Mouse (Mus musculus): ENCODE results near the gene P2rx4. TPM values are rescaled to one million over a fixed set of nuclear protein-coding genes. Genes with fewer than 3 reads are reported as not detected.

P2rx4 gene
- polyA plus RNA-seq, 1 experiment from 2014 or later: 6.6 TPM

DNA sequence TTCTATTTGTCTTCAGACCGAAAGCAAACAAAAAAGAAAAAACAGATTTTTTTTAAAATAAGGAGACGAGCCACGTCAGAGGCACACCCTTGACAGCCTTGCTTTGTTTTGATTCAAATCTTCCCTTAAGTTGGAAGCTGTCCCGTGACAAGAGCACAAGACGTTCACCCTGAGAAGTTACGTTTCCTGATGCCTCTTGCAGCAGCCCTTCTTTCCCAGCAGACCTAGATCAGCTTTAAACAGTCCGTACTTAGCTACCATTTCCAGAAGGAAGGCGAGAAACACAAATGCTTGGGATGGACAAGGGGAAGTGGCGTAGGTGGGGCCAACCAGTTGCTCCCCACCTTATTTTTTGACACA is 8.7 kb upstream of the P2rx4 start:
- H3K4me2 ChIP-seq (ENCODE audit: low read length): no peak overlapping the region
- H3K27ac ChIP-seq (ENCODE audit: low read depth, low read length): no peak overlapping the region
- H3K9ac ChIP-seq (ENCODE audit: low read length): no peak overlapping the region
- ATAC-seq (no peak), DNase-seq (ENCODE audit: low spot score) (no peak)
- H3K4me1 ChIP-seq (ENCODE audit: control insufficient read depth, insufficient read depth, low read length): no peaks in the 10 kb centered on the region
- H3K9me3 ChIP-seq (replicated peaks; ENCODE audit: control insufficient read depth, low read length): no peaks in the 10 kb centered on the region
- no peaks in the 10 kb centered on the region for H3K36me3 ChIP-seq (ENCODE audit: control insufficient read depth, insufficient read depth, low read length)
- H3K27me3 ChIP-seq (replicated peaks; ENCODE audit: control insufficient read depth, insufficient read depth, low read length): no peaks in the 10 kb centered on the region
- 85% methylated on average over 9 of the region's 9 CpGs for WGBS
- H3K4me3 ChIP-seq (ENCODE audit: low read depth, low read length): no peak overlapping the region

DNA sequence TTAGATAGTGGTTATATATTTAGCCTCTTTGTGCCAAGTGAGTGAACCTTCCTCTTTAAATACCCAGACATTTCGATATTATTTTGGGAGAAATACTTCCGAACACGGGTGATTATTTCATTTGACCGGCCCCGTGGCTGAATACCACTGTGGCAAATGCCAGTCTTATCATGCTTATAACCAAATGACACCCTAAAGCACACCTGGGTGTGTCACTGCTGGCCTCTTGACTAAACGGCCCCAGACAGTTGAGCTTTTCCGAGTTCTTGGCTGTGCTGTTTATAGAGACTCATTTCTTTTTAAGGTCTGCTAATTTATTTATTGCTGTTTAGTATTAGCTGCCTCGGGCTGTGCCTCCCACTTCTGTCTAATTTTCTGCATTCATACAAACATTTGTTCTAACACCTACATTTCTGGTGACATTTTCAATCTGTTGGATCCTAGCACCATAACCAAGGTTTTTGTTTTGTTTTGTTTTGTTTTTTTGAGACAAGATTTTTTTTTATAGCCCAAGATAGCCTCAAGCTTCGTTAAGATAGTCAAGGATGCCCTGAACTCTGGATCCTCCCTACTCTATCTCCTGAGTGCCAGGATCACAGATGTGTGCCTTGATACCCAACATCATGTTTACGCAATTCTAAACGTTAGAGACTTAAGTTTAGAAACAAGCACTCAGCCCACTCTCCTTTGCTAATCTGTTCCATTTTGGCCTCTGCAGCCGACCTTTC is 7.1 kb upstream of the P2rx4 start:
- DNase-seq (ENCODE audit: low spot score): no peak
- Histone ChIP-seq H3K4me3 (ENCODE audit: low read depth, low read length) (no peak overlapping the region), H3K36me3 (ENCODE audit: control insufficient read depth, insufficient read depth, low read length) (no peaks in the 10 kb centered on the region), H3K4me1 (ENCODE audit: control insufficient read depth, insufficient read depth, low read length) (no peaks in the 10 kb centered on the region), H3K27me3 (replicated peaks; ENCODE audit: control insufficient read depth, insufficient read depth, low read length) (no peaks in the 10 kb centered on the region), H3K4me2 (ENCODE audit: low read length) (no peak overlapping the region), H3K9ac (ENCODE audit: low read length) (no peak overlapping the region), H3K27ac (ENCODE audit: low read depth, low read length) (no peak overlapping the region), H3K9me3 (replicated peaks; ENCODE audit: control insufficient read depth, low read length) (no peaks in the 10 kb centered on the region)
- WGBS: 87% methylated on average over 12 of the region's 12 CpGs
- ATAC-seq: no peak

- Histone ChIP-seq H3K27me3 (replicated peaks; ENCODE audit: control insufficient read depth, insufficient read depth, low read length) (no peaks in the 10 kb centered on the region), H3K36me3 (ENCODE audit: control insufficient read depth, insufficient read depth, low read length) (no peaks in the 10 kb centered on the region), H3K4me3 (ENCODE audit: low read depth, low read length) (no peak overlapping the region), H3K4me1 (ENCODE audit: control insufficient read depth, insufficient read depth, low read length) (no peaks in the 10 kb centered on the region), H3K27ac (ENCODE audit: low read depth, low read length) (no peak overlapping the region), H3K9me3 (replicated peaks; ENCODE audit: control insufficient read depth, low read length) (no peaks in the 10 kb centered on the region), H3K4me2 (ENCODE audit: low read length) (no peak overlapping the region), H3K9ac (ENCODE audit: low read length) (no peak overlapping the region)
- WGBS: 74% methylated on average over 5 of the region's 5 CpGs
- DNase-seq (ENCODE audit: low spot score): no peak
- ATAC-seq: no peak
Measured at GRCm38 (mm10) chr5:122700837-122701212, 6.5 kb upstream of the P2rx4 start.

DNA sequence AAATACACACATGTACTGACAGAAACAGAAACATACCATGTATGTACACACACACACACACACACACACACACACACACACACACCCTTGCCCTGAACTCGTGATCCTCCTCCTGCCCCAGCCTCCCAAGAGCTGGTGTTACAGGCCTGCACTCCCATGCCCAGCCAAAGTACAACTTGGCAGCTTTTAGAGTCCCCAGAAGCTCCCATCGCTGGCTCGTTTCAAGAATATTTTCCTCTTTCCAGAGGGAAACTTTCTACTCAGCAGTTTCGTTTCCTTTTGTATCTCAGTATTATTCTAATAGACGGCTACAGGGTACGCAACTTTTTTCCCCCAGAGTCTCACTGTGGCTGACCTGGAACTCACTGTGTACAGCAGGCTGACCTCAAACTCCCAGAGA is 5.2 kb upstream of the P2rx4 start:
- Histone ChIP-seq H3K4me2 (ENCODE audit: low read length) (no peak overlapping the region), H3K9ac (ENCODE audit: low read length) (no peak overlapping the region), H3K36me3 (ENCODE audit: control insufficient read depth, insufficient read depth, low read length) (no peaks in the 10 kb centered on the region), H3K27ac (ENCODE audit: low read depth, low read length) (no peak overlapping the region), H3K9me3 (replicated peaks; ENCODE audit: control insufficient read depth, low read length) (no peaks in the 10 kb centered on the region), H3K4me1 (ENCODE audit: control insufficient read depth, insufficient read depth, low read length) (peaks cover 6% of the 10 kb centered on the region; the same call in 1 of the 2 replicates), H3K27me3 (replicated peaks; ENCODE audit: control insufficient read depth, insufficient read depth, low read length) (no peaks in the 10 kb centered on the region), H3K4me3 (ENCODE audit: low read depth, low read length) (no peak overlapping the region)
- 75% methylated on average over 6 of the region's 6 CpGs for WGBS
- no peak for ATAC-seq
- DNase-seq (ENCODE audit: low spot score): no peak

- Histone ChIP-seq H3K4me3 (ENCODE audit: low read depth, low read length) (no peak overlapping the region), H3K9me3 (replicated peaks; ENCODE audit: control insufficient read depth, low read length) (no peaks in the 10 kb centered on the region)
- DNase-seq (ENCODE audit: low spot score): no peak
Measured at GRCm38 (mm10) chr5:122703574-122703973, 3.8 kb upstream of the P2rx4 start.

DNA sequence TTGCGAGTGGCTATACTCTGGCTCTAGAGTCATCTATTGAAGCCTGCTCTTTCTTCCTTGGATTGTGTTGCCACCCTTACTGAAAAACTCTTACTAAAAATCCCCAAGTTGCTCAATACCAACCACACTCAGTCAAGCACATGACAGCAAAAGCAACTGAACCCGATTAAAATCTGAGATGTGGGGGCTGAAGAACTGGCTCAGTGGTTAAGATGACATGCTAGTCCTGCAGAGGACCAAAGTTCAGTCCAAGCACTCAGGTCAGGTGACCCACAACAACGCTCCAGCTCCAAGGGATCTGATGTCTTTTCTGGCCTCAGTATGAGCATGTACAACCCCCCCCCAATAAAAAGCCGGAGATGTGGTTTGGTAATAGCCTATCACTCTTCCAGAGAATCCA is 2.8 kb upstream of the P2rx4 start:
- Histone ChIP-seq H3K27me3 (replicated peaks; ENCODE audit: control insufficient read depth, insufficient read depth, low read length) (no peaks in the 10 kb centered on the region), H3K9ac (ENCODE audit: low read length) (no peak overlapping the region), H3K9me3 (replicated peaks; ENCODE audit: control insufficient read depth, low read length) (no peaks in the 10 kb centered on the region), H3K4me3 (ENCODE audit: low read depth, low read length) (no peak overlapping the region), H3K27ac (ENCODE audit: low read depth, low read length) (no peak overlapping the region), H3K36me3 (ENCODE audit: control insufficient read depth, insufficient read depth, low read length) (no peaks in the 10 kb centered on the region), H3K4me1 (ENCODE audit: control insufficient read depth, insufficient read depth, low read length) (peaks cover 6% of the 10 kb centered on the region; the same call in 1 of the 2 replicates), H3K4me2 (ENCODE audit: low read length) (no peak overlapping the region)
- ATAC-seq (no peak), DNase-seq (ENCODE audit: low spot score) (no peak)
- 88% methylated on average over 4 of the region's 4 CpGs for WGBS

More at GRCm38 (mm10) chr5:122703574-122703973, 3.8 kb upstream of the P2rx4 start:
- peaks cover 6% of the 10 kb centered on the region; the same call in 1 of the 2 replicates for H3K4me1 ChIP-seq (ENCODE audit: control insufficient read depth, insufficient read depth, low read length)
- no peak for ATAC-seq
- H3K27me3 ChIP-seq (replicated peaks; ENCODE audit: control insufficient read depth, insufficient read depth, low read length): no peaks in the 10 kb centered on the region
- no peak overlapping the region for H3K27ac ChIP-seq (ENCODE audit: low read depth, low read length)
- H3K9ac ChIP-seq (ENCODE audit: low read length): no peak overlapping the region
- WGBS: 86% methylated on average over 2 of the region's 2 CpGs
- H3K4me2 ChIP-seq (ENCODE audit: low read length): no peak overlapping the region
- H3K36me3 ChIP-seq (ENCODE audit: control insufficient read depth, insufficient read depth, low read length): no peaks in the 10 kb centered on the region

DNA sequence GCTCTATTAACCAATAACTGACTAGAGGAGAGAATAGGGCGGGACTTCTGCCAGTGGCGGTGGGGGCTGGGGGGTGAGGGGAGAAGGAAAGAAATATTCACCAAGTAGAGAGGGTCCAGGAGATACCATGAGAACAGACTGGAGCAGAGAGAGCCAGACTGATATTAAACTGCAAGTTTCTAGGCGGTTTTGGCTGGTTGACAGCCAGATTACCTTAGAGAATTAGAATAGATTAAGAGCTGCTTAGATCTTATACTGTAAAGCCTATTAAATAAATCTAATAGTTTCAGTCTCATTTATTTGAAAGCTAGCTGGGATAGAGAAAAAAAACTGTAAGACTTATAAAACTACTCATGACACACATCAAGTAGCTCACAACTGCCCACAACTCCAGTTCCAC is 2.2 kb upstream of the P2rx4 start:
- Histone ChIP-seq H3K36me3 (ENCODE audit: control insufficient read depth, insufficient read depth, low read length) (no peaks in the 10 kb centered on the region), H3K9ac (ENCODE audit: low read length) (no peak overlapping the region), H3K27ac (ENCODE audit: low read depth, low read length) (no peak overlapping the region), H3K4me2 (ENCODE audit: low read length) (no peak overlapping the region), H3K9me3 (replicated peaks; ENCODE audit: control insufficient read depth, low read length) (no peaks in the 10 kb centered on the region), H3K4me3 (ENCODE audit: low read depth, low read length) (no peak overlapping the region), H3K4me1 (ENCODE audit: control insufficient read depth, insufficient read depth, low read length) (peaks cover 6% of the 10 kb centered on the region; the same call in 1 of the 2 replicates), H3K27me3 (replicated peaks; ENCODE audit: control insufficient read depth, insufficient read depth, low read length) (no peaks in the 10 kb centered on the region)
- ATAC-seq (no peak), DNase-seq (ENCODE audit: low spot score) (no peak)
- 80% methylated on average over 3 of the region's 3 CpGs for WGBS

- DNase-seq (ENCODE audit: low spot score): no peak
- Histone ChIP-seq H3K9ac (ENCODE audit: low read length) (peak overlapping the region; percentile 82), H3K4me1 (ENCODE audit: control insufficient read depth, insufficient read depth, low read length) (peaks cover 6% of the 10 kb centered on the region; the same call in 1 of the 2 replicates), H3K4me2 (ENCODE audit: low read length) (peak overlapping the region; percentile 62), H3K27ac (ENCODE audit: low read depth, low read length) (no peak overlapping the region; the same call in 1 of the 2 replicates), H3K9me3 (replicated peaks; ENCODE audit: control insufficient read depth, low read length) (no peaks in the 10 kb centered on the region), H3K27me3 (replicated peaks; ENCODE audit: control insufficient read depth, insufficient read depth, low read length) (no peaks in the 10 kb centered on the region), H3K4me3 (ENCODE audit: low read depth, low read length) (peak overlapping the region; percentile 57), H3K36me3 (ENCODE audit: control insufficient read depth, insufficient read depth, low read length) (no peaks in the 10 kb centered on the region)
- ATAC-seq: peak; percentile 25; the same call in 1 of the 2 replicates
- 39% methylated on average over 5 of the region's 5 CpGs for WGBS
Measured at GRCm38 (mm10) chr5:122706917-122707275, 448 bp upstream of the P2rx4 start.

GRCm38 (mm10) chr5:122708819-122709218 is 1.5 kb downstream of the P2rx4 start:
- Histone ChIP-seq H3K9me3 (replicated peaks; ENCODE audit: control insufficient read depth, low read length) (no peaks in the 10 kb centered on the region), H3K36me3 (ENCODE audit: control insufficient read depth, insufficient read depth, low read length) (no peaks in the 10 kb centered on the region), H3K27ac (ENCODE audit: low read depth, low read length) (no peak overlapping the region), H3K4me3 (ENCODE audit: low read depth, low read length) (no peak overlapping the region), H3K9ac (ENCODE audit: low read length) (no peak overlapping the region), H3K27me3 (replicated peaks; ENCODE audit: control insufficient read depth, insufficient read depth, low read length) (no peaks in the 10 kb centered on the region), H3K4me1 (ENCODE audit: control insufficient read depth, insufficient read depth, low read length) (peaks cover 6% of the 10 kb centered on the region; the same call in 1 of the 2 replicates), H3K4me2 (ENCODE audit: low read length) (no peak overlapping the region)
- DNase-seq (ENCODE audit: low spot score): no peak
- ATAC-seq: no peak
- 88% methylated on average over 6 of the region's 6 CpGs for WGBS

Measured in forebrain, embryonic 14.5 days (tissue).